Mouse (Mus musculus) limb, embryonic 12.5 days (tissue): Measurements from ENCODE around the gene Nnmt. TPM values are rescaled to one million over a fixed set of nuclear protein-coding genes. Genes with fewer than 3 reads are reported as not detected.
A peak's percentile ranks its signal among the peaks of the same experiment; 100 is the strongest.

Source experiments
- ATAC-seq: fragments of 200-750 bp; cut with Nextera tagmentation; 2 replicates; pipeline ENCODE4 v1.8.0; 2017; ENCODE audit warnings: low read depth, moderate TSS enrichment; ENCODE audit not compliant: insufficient number of reproducible peaks, insufficient read depth, low FRiP score, low TSS enrichment
- H3K27ac ChIP-seq: fragments of 300-500 bp; sonication (generic); 2 replicates; pipeline ENCODE4 v1.5.1; 2016; ENCODE audit warnings: mild to moderate bottlenecking, moderate library complexity
- H3K27me3 ChIP-seq: fragments of 300-500 bp; sonication (generic); 2 replicates; pipeline ENCODE4 v1.6.1; 2016; ENCODE audit warnings: mild to moderate bottlenecking, moderate library complexity
- H3K36me3 ChIP-seq: fragments of 300-500 bp; sonication (generic); 2 replicates; pipeline ENCODE4 v1.6.1; 2016; ENCODE audit warnings: mild to moderate bottlenecking, moderate library complexity
- H3K4me1 ChIP-seq: fragments of 300-500 bp; sonication (generic); replicated peaks from 2 replicates; pipeline ENCODE4 v1.6.1; 2016
- H3K4me2 ChIP-seq: fragments of 300-500 bp; sonication (generic); 2 replicates; pipeline ENCODE4 v1.6.1; 2016; ENCODE audit warnings: mild to moderate bottlenecking, moderate library complexity
- H3K4me3 ChIP-seq: fragments of 300-500 bp; sonication (generic); replicated peaks from 2 replicates; pipeline ENCODE4 v1.5.1; 2016; ENCODE audit warnings: mild to moderate bottlenecking
- H3K9ac ChIP-seq: fragments of 300-500 bp; sonication (generic); replicated peaks from 2 replicates; pipeline ENCODE4 v1.6.1; 2016; ENCODE audit warnings: mild to moderate bottlenecking, moderate library complexity
- H3K9me3 ChIP-seq: fragments of 300-500 bp; sonication (generic); 2 replicates; pipeline ENCODE4 v1.6.1; 2016; ENCODE audit warnings: mild to moderate bottlenecking, moderate library complexity
- WGBS: fragments of 180-500 bp; shearing (Covaris S2); methylation state at CpG from one replicate; pipeline ENCODE4 v1.1.7; 2016; 5-methylcytosine and 5-hydroxymethylcytosine counted together
- polyA plus RNA-seq: library from polyadenylated mRNA; unstranded; fragments of >200 nt; fragmentation: Nextera tagmentation; extraction: Ambion mirVana; gene quantifications from 2 replicates; pipeline ENCODE4 v1.2.1, GENCODE M21; 2016

Nnmt gene
- 1.9 and 2.0 TPM in 2 replicates for polyA plus RNA-seq

DNA sequence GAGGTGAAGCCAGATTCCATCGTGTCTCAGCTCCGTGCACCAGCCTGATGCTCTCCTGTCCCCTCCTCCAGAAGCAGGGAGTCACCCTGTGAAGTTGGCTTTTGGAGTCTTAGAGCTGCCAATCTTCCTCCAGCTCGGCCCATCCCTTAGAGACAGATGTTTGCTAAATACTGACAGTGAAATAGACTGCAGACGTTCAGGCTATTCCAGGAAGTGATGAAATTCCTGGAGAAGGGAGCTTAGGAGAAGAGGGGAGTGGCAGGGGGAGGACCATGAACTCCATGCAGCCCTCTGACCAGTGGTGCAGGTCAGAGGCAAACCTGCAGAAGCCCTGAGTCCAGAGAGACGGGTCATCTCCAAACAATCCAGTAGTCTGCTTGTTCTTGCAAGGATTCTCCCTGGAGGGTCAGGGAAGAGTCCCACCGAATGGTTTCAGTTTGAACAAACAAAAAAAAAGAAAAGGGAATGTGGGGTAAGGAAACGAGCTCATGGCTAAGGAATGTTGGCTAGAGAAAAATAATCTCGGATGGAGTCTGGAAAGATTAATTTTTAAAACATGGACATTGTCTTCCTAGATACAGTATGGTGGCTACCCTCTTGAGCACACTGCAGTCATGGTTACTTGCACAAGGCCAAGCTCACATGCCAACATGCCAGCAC, at the start of gene Nnmt:
Nnmt (minus strand) TSS at position 215 of the 660 bp plus-strand sequence.
- ATAC-seq: no peak
- H3K27me3 ChIP-seq: no peaks in the 10 kb centered on the region
- H3K9ac ChIP-seq: no peak within 1 kb of the TSS
- no peak within 1 kb of the TSS for H3K4me3 ChIP-seq
- WGBS: 54% methylated on average over 8 of the region's 8 CpGs
- H3K9me3 ChIP-seq: no peaks in the 10 kb centered on the region
- no peaks in the 10 kb centered on the region for H3K36me3 ChIP-seq
- H3K4me1 ChIP-seq: no peaks in the 10 kb centered on the region; the same call in 1 of the 2 replicates
- no peak within 1 kb of the TSS for H3K4me2 ChIP-seq
- no peak within 1 kb of the TSS for H3K27ac ChIP-seq

DNA sequence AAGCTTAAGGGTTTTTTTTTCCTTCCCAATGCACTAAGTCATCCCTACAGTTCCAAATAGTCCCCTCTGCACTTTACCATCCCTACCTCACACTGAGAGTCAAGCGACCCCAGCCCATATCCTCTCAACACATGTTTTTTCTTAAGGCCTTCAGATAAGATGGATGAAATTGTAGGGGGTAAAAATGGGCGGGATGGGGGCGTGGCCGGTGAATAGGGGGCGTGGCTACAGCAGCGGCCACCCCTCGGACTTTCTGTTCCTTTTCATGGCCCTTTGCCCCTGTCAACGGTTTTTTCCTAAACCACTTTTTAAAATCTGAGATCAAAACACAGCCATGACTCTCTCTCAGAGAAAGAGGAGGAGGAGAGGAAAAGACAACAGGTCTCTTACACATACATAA, 49.8 kb upstream of the Nnmt start:
- no peak for ATAC-seq
- Histone ChIP-seq H3K27me3 (peaks cover 53% of the 10 kb centered on the region), H3K9me3 (peaks cover 6% of the 10 kb centered on the region; the same call in 1 of the 2 replicates), H3K4me1 (peaks cover 17% of the 10 kb centered on the region), H3K4me2 (no peak overlapping the region), H3K36me3 (no peaks in the 10 kb centered on the region), H3K27ac (no peak overlapping the region), H3K9ac (no peak overlapping the region), H3K4me3 (no peak overlapping the region)
- WGBS: 11% methylated on average over 8 of the region's 8 CpGs

DNA sequence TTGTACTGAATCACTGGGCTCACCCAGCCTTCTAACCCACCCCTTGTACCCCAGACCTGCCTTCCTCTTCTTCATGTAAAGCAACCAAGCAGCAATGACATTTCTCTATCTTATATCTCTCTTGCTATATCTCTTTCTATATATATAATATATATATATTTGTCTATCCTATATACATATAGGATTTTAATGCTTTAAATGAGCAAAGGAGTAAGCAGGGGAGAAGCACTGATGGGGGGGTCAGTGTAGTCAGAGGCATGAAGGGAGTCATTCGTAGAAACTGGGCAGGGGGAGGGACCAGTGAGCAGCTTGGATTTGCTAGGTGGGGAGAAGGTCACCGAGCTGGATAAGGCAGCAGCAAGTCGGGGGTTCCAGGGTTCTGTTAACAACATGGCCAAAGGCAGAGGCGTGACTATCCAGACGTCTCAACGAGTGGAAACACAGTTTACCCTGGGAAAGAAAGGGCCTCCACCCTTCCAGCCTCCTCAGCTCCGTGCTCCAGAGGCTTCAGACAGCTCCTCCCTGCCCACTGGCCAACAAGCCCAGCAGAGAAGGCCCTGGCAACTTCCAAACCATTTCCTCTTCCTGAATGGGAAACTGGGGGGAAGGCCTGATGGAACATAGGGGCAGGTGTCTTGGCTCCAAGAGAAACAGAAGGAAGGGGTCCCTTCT, 48.6 kb upstream of the Nnmt start:
- H3K27me3 ChIP-seq: peaks cover 62% of the 10 kb centered on the region
- H3K4me3 ChIP-seq: no peak overlapping the region
- H3K4me2 ChIP-seq: no peak overlapping the region
- H3K9ac ChIP-seq: no peak overlapping the region
- 49% methylated on average over 7 of the region's 7 CpGs for WGBS
- H3K27ac ChIP-seq: no peak overlapping the region
- no peak for ATAC-seq
- no peaks in the 10 kb centered on the region for H3K36me3 ChIP-seq
- no peaks in the 10 kb centered on the region for H3K9me3 ChIP-seq
- peaks cover 28% of the 10 kb centered on the region for H3K4me1 ChIP-seq

DNA sequence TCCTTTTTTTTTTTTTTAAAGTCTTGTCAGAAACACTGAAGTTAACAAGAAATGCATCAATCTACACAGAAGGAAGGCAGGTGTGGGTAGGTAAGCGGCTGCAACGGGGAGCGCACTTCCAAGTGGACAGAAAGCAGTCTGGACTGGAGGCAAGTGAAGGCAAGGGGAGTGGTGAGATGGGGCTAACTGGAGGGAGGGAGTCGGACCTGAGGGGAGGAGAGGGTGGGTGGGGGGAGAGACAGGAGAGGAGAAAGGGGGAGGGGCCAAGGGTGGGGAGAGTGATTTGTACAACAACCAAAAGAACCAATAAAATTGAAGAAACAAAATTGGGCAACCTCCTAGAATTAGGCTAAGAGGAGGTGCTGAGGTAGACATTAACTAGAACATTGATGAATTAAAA, 47.1 kb upstream of the Nnmt start:
- Histone ChIP-seq H3K4me2 (no peak overlapping the region), H3K4me1 (peaks cover 43% of the 10 kb centered on the region), H3K9me3 (no peaks in the 10 kb centered on the region), H3K9ac (no peak overlapping the region), H3K36me3 (no peaks in the 10 kb centered on the region), H3K4me3 (no peak overlapping the region), H3K27ac (no peak overlapping the region), H3K27me3 (peaks cover 68% of the 10 kb centered on the region)
- 51% methylated on average over 4 of the region's 4 CpGs for WGBS
- ATAC-seq: no peak

DNA sequence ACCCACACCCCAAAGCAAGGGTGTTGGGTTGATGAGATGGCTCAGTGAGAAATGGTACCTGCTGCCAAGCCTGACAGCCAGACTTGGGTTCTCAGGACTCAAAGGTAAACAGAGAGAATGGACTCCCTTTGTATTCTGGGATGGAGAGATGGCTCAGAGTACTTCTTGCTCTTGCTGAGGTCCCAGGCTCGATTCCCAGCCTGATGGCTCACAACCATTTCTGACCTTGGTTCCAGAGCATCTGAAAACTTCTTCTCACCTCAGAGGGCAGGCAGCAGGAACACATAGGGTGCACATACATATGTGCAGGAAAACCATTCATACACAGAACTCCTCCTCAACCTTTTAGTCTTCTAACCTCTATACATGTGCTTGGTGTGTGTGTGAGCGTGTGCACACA, 45.9 kb upstream of the Nnmt start:
- no peak overlapping the region for H3K27ac ChIP-seq
- H3K27me3 ChIP-seq: peaks cover 69% of the 10 kb centered on the region
- no peak overlapping the region for H3K4me2 ChIP-seq
- ATAC-seq: no peak
- H3K4me1 ChIP-seq: peaks cover 44% of the 10 kb centered on the region
- H3K36me3 ChIP-seq: no peaks in the 10 kb centered on the region
- no peaks in the 10 kb centered on the region for H3K9me3 ChIP-seq
- H3K9ac ChIP-seq: no peak overlapping the region
- no peak overlapping the region for H3K4me3 ChIP-seq
- 80% methylated on average over 2 of the region's 2 CpGs for WGBS

DNA sequence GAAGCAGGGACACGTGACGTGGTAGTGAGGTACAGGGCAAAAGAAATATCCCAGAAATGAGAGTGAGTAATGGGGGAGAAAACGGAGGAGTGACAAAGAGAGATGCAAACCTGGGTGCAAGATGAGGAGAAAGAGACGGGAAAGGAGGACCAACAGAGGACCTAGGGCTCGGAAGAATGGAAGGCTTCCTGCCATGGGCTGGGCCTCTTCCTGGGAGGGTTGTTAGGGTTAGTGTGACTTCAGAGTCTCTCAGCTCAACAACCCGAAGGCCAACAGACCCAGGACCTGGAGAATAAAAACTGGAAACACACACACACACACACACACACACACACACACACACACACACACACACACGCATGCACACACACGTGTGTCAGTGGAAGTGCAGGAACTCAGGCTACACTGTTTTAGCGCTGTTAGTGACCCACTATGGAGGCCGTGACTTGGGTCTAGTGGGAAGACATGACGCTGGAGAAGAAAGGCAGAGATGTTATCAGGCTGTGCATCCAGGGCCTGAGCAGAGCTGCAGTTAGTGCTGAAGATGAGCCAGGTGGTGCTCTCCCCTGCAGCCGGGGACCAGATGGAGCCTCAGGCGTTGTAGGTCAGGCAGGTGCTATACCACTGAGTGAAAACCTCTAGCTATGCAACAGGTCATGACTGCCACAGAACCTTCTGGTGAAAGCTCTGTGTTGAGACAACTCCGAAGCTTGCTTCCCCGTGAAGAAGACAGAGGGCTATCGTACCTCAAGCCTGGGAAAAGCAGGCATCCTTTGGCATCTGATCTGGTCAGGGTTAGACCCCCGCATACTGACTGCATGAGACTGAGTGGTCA, 45.1 kb upstream of the Nnmt start:
- 42% methylated on average over 17 of the region's 17 CpGs for WGBS
- no peaks in the 10 kb centered on the region for H3K9me3 ChIP-seq
- 0 out of 2 replicates have a peak overlapping the region, but pooled peaks have one; percentile 8 for H3K9ac ChIP-seq
- no peak for ATAC-seq
- peaks cover 43% of the 10 kb centered on the region for H3K4me1 ChIP-seq
- peaks cover 69% of the 10 kb centered on the region for H3K27me3 ChIP-seq
- peak overlapping the region; percentile 52 for H3K4me2 ChIP-seq
- H3K4me3 ChIP-seq: no peak overlapping the region
- no peak overlapping the region for H3K27ac ChIP-seq
- no peaks in the 10 kb centered on the region for H3K36me3 ChIP-seq

DNA sequence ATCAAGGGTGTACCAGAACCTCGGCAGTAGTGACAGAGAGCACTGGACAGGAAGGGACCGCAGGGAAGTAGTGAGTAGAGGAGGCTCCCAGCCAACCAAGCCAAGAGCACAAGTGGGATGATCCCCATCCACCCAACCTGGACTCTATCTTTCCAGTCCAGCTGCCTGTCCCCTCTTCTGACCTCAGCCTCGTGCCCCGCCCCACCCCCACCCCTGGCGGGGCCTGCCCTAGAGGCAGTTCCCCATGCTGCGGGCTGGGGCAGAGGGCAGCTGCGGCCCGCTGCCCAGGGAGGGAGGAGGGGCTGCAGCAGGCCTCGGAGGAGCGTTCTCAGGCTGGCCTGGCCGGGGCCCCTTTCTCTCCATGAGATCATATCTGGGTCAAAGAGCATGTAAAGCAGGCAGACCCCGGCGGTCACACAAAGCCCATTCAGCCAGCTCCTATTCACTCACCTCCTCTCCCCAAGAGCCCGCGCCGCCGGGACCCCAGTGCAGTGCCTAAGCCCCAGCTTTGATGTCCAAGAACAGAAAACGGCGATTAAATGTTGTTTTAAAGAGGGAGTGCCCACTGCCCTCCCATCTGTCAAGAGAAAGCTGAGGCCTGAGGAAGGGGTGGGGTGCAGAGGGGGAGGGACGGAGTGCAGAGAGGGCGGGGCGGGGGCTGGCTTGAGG, 44.3 kb upstream of the Nnmt start:
- Histone ChIP-seq H3K4me2 (peak overlapping the region; percentile 52), H3K9me3 (peaks cover 5% of the 10 kb centered on the region), H3K9ac (peak overlapping the region; percentile 8; the same call in 1 of the 2 replicates), H3K27me3 (peaks cover 65% of the 10 kb centered on the region), H3K4me3 (peak overlapping the region; percentile 28), H3K27ac (no peak overlapping the region), H3K4me1 (peaks cover 37% of the 10 kb centered on the region), H3K36me3 (no peaks in the 10 kb centered on the region)
- 1% methylated on average over 22 of the region's 22 CpGs for WGBS
- ATAC-seq: no peak

DNA sequence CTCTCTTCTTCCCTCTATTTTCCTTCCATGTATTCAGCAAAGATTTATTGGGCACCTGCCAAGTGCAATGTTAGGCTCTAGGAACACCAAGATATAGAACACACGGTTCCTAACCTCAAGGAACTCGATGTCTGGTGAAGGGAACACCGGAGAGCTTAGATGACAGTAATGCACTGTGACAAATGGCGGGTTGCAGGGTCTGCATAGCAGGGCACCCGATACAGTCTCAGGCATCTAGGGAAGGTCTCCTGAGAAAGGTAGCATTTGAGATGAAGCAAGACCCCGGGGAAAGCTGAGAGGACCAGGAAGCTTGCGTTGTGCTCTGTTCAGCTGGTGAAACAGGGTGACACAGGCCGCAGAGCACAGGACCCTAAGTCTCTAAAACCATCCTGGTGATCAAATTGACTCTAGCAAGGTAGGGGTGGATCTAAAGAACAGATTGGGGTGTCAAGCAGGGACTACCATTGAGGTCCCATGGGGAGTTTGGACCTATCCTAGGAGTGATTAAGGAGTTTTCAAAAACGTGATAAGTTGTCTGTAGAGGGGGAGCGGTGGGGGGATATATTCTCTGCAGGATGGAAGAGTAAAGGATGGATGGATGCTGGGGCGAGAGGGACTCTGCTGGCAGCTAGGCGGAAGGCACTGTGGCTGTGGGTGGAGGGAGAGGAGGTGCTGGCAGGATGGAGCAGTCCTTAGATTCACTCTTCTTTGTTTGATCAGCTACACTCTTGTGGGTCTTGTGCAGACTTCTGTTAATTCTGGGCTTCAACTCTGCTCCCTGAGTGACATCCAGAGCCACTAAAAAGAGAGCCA, 43.5 kb upstream of the Nnmt start:
- Histone ChIP-seq H3K9me3 (peaks cover 8% of the 10 kb centered on the region), H3K4me1 (peaks cover 37% of the 10 kb centered on the region), H3K9ac (no peak overlapping the region; the same call in 1 of the 2 replicates), H3K27ac (no peak overlapping the region), H3K4me2 (peak overlapping the region; percentile 52), H3K4me3 (no peak overlapping the region), H3K36me3 (no peaks in the 10 kb centered on the region), H3K27me3 (peaks cover 59% of the 10 kb centered on the region)
- no peak for ATAC-seq
- WGBS: 39% methylated on average over 12 of the region's 12 CpGs

DNA sequence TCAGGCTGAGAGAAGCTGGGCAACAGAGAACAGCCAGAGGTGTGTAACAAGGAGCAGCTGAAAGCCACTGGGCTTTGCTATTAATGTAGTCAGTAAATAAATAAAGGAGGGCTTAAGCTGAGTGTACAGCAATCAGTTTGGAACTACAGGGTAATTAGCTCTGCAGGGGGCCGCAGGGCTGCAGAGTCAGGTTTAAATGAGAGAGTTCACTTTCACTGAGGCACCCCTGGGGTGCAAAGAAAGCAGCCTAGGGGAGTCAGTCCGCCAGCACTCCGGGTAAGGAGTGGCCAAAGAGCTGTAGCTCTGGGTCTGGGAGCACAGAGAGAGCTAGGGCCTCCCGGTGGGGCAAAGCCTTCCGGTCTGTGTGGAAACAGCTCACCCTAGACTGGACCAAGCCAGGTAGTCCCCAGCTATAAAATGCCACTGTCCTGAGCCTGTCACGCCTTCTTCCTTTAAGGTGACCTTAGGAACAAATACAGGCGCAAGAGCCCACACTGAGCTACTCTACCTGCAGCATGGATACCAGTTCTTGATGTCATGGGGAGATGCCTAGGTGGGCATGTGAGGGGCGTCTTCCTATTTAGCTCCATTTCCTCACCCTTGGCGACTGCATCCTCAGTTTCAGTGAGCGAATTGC, 42.8 kb upstream of the Nnmt start:
- 21% methylated on average over 10 of the region's 10 CpGs for WGBS
- no peak for ATAC-seq
- Histone ChIP-seq H3K27ac (no peak overlapping the region), H3K4me1 (peaks cover 37% of the 10 kb centered on the region), H3K36me3 (no peaks in the 10 kb centered on the region), H3K9ac (no peak overlapping the region), H3K9me3 (peaks cover 8% of the 10 kb centered on the region), H3K4me3 (no peak overlapping the region), H3K27me3 (peaks cover 54% of the 10 kb centered on the region), H3K4me2 (peak overlapping the region; percentile 19; the same call in 1 of the 2 replicates)
